Mouse (Mus musculus): ENCODE results near the gene Snx11.

- TF ChIP-seq CTCF (IDR thresholded peaks at IDR 0.05) = no peak
- TF ChIP-seq EP300 (IDR thresholded peaks at IDR 0.05) = no peak
Observed at GRCm38 (mm10) chr11:96767096-96767495, 10.3 kb downstream of the Snx11 start.
